Mouse (Mus musculus) embryo, embryonic 10 days (tissue): ENCODE results near the gene Ptprn.
"Not testable (repeated sequence)": the region's sequence is repeated elsewhere in the genome, so short reads cannot be mapped to it uniquely, and the experiment has no call there.

Experiments used
- DNase-seq: peaks from one replicate; pipeline ENCODE4 v3.0.0-alpha.2; 2015; ENCODE audit warnings: low spot score

Ptprn gene

GRCm38 (mm10) chr1:75252308-75252707, 12.0 kb downstream of the Ptprn start:
- DNase-seq = no peak

DNA sequence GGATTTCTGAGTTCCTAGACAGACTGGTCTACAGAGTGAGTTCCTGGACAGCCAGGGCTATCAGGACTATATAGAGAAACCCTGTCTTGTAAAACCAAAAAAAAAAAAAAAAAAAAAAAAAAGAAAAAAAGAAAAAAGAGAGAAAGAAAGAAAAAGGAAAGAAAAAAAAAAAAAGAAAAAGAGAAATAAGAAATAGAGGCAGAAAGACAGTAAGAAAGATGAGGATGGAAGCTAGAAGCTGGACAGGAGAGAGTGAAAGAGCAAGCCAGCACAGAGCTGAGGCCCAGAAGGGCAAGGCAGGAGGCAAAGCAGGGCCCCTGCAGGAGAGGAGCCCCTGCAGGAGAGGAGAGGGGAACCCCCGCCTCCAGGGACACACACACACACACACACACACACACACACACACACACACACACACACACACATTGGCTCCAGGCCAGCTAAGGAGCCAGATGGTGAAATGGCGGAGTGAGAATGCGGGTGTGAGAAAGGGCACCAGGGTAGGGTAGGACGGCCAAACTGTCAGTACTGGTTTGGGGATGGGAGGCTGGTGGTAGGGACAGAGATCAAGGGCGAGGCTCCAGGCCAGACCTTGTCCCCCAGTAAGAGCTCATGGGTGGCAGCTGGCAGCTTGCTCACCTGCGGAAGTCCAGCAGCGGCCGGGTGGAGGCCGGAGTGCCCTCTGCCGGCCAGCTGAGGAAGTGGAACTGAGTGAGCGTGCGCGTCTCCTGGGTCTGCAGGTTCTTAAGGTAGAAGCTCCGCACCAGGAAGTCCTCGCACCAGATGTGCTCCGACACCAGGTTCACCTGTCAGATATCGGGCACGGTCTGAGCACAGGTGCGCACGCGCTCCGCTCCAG, 13.0 kb downstream of the Ptprn start:
- DNase-seq = peak; percentile 74

GRCm38 (mm10) chr1:75250498-75250897, 13.8 kb downstream of the Ptprn start:
- DNase-seq = no peak

- no peak for DNase-seq
Observed at GRCm38 (mm10) chr1:75248041-75248772, 16.1 kb downstream of the Ptprn start.

GRCm38 (mm10) chr1:75247071-75247930, 17.0 kb downstream of the Ptprn start:
- no peak for DNase-seq

- DNase-seq = peak; percentile 75
Observed at GRCm38 (mm10) chr1:75244836-75245235, 19.5 kb downstream of the Ptprn start.

DNA sequence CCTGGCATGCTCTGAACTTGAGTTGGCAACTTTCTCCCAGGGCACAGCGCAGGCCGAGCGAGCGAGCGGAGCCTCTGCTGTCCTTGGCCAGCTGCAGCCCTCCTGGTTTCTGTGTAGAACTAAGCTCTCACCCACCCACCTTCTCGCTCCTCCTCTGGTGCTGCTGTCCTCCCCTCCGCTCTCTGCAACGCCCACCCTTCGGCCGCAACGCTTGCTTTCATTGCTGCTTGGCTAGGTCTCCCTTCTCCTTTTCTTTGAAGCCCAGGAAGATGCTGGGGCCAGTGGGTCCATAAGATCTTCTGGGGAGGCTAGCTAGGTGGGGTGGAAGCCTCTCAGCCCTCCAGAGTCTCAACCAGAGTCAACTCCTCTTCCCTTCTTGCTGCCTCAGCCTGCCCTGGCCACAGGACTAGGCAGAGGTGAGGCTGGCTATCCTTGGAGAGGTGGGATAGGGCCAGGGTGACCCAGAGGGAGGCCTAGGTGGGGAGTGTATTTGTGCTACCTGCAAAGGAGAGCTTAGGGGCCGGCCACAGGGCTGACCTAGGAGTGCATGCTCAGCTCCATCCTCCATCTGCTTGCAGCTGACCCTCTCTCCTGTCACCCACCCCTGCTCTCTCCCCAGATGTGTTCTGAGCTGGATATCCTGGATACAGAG, 20.0 kb downstream of the Ptprn start:
- DNase-seq = no peak

DNA sequence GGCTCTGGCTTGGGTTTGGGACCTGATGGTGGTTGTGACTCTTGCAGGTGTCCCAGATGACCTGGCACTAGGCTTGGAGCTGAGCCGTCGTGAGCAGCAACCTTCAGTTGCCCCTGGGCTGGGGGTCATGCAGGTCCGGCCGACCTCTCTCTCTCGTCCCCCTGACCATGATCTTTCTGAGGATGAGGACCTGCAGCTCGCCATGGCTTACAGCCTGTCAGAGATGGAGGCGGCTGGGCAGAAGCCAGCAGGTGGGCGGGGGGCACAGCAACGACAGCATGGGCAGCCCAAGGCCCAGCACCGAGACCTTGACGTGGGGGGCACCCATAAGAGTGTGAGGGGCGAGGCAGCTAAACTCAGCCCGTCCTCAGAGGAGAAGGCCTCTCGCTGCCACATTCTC, 20.9 kb downstream of the Ptprn start:
- DNase-seq = no peak

DNA sequence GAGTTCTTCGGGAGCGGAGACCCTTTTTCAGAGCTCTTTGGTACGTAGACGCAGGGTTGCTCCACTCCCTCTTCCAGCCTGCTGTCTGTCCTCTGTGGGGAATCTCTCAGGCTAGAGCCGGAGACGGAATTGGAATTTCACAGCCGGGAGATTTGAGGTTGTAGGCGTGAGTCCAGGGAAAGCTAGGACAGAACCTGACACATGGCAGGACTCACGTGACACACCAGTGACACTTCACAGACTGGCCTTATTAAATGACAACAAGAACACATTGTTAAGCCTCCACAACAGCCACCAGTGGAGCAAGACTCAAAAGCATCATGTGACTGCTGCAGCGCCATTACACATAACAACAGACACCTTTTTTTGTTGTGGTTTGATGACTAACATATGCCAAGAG, 24.7 kb downstream of the Ptprn start:
- no peak for DNase-seq

GRCm38 (mm10) chr1:75236117-75237050, 27.9 kb downstream of the Ptprn start, which contains the start of gene Dnajb2:
Dnajb2 (plus strand) TSS chr1:75236406.
- peak; percentile 86 for DNase-seq

DNA sequence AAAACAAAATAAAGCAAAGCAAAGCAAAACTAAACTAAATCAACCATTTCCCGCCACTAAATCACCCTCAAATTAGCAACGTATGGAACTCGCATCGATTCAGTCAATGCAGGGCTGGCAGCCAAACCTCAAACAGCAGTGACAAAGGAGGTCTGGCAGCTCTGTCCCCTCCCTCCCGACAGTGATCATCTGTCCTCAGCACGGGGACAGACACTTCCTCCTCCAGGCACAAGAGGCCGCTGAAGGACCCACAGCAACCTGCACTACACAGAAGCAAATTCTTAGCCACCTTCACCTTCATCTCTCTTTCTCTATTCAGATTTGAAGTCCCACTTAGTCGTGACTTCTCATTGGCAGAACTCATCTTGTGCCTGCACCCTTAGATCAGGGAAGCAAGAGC, 29.7 kb downstream of the Ptprn start:
- DNase-seq = peak; percentile 77

DNA sequence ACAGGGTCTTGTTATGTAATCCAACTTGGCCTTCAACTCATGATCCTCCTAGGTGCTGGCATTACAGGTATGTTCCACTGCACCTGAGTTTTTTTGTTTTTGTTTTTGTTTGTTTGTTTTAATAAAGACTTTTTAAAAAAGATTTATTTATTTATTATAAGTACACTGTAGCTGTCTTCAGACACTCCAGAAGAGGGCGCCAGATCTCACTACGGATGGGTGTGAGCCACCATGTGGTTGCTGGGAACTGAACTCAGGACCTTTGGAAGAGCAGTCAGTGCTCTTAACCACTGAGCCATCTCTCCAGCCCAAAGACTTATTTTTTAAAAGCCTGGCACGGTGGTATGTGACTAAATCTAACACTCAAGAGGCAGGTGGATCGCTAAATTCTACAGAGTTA, 31.8 kb downstream of the Ptprn start:
- DNase-seq = not testable (repeated sequence)

DNA sequence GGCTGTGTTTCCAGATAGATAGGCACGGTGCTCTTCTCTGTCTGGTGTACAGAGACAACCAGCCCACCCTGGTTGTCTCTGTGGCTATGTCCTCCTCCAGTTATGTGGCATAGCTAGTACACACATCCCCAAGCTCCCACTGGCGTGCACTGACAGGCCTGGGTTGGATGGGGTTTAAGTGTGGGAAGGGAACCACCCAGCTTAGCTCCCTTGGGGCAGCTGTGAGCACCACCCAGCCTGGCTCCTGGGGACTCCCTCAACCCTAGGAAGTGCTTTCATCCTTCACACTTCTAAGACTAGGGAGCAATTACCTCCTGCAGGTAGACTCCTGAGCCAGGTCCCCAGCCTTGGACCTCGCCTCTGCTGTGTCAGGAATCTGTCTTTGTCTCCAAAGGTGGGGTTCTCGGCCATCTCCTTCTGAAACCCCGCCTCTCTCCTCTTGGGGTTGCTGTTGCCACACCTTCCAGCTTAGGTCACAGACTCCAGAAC, 32.6 kb downstream of the Ptprn start, which contains the start of gene A630095N17Rik:
A630095N17Rik (minus strand) TSS at position 439 of the 489 bp plus-strand sequence.
- no peak for DNase-seq

DNA sequence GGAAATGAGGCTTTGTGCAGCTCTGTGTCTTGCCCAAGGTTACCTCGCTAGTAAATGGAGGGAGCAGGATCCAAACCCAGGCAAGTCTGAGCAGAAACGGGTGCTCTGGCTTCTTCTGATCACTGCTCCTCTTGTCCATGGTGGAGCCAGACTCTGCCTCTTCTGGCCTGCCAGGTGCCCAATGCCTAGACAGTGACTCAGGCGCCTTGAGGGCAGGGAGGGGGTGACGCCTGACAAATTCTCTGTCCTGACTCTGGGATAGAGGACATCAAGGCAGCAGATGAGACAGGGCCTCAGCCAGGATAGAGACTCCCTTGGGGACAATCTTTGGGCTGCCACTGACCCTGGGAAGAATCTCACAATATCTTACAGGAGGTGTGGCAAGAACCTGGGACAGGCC, 33.1 kb downstream of the Ptprn start:
- DNase-seq = no peak

DNA sequence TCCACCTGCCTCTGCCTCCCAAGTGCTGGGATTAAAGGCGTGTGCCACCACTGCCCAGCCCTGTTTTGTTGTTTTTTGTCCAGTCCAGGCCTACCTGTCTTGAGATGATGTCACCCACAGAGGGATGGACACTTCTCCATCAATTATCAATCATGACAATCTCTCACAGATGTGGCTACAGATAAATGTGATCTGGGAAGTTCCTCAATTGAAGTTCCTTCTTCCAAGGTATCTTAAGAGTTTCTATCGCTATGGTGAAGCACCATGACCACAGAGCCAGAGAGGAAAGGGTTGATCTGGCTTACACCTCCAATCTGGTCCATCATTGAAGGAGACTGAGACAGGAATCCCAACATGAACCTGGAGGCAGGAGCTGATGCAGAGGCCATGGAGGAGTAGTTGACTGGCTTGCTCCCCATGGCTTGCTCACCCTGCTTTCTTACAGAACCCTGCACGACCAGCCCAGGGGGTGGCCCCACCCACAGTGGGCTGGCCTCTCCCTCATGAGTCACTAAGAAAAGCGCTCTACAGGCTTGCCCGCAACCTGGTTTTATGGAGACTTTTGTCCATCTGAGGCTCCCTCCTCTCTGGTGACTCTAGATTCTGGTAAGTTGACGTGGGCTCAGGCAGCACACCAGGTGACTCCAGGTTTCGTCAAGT, 33.8 kb downstream of the Ptprn start:
- DNase-seq = no peak

- no peak for DNase-seq
Observed at GRCm38 (mm10) chr1:75229158-75229557, 35.1 kb downstream of the Ptprn start.

DNA sequence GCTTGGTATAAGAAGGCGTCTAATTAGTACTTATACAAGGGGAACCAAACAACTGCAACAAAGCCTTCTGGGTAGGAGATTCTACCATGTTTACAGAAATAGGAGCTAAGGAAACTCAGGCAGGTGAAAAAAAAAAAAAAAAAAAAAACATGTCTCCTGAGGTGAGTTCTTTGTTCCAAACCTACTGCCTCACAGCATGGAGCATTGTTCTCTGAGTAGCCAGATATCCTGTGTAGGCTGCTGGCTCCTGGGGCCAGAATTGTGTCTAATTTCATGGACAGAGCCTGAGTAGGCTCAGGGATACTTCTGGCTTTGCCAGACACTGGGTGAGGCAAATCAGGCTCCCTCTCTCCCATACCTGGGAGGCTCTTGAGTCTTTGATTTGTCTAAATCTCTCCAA, 36.6 kb downstream of the Ptprn start:
- no peak for DNase-seq

GRCm38 (mm10) chr1:75226138-75226537, 38.2 kb downstream of the Ptprn start:
- DNase-seq = no peak

DNA sequence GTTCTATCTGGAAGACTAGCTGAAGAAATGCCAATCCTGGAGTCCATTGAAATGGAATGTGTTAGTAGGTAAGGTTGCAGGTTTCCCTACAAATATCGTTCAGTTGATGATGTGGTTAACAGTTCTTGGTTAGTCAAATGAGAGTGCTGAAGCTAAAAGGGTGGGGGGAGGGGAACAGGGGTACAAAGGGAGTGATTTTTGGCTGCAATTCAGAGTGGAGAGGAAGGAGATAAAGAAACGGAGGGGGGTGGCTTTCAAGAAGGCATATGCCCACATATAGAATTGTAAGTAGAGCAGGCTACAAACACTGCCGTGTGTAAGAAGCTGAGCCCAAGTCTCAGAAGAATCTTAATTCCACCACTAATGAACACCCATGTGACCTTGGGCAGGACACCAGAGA, 38.8 kb downstream of the Ptprn start:
- DNase-seq = no peak

GRCm38 (mm10) chr1:75223532-75223931, 40.8 kb downstream of the Ptprn start:
- DNase-seq = no peak
